Mouse (Mus musculus): ENCODE results near the gene AW011738. TPM values are rescaled to one million over a fixed set of nuclear protein-coding genes. Genes with fewer than 3 reads are reported as not detected.
A peak's percentile ranks its signal among the peaks of the same experiment; 100 is the strongest.

Gene AW011738
- polyA plus RNA-seq, 1 experiment from 2014 or later = 0.60 TPM

GRCm38 (mm10) chr4:156188162-156188810 is 14.8 kb upstream of the AW011738 start:
- ChIA-PET POLR2A (no interaction called here), CTCF (no interaction called here)
- no peaks in the 10 kb centered on the region for H3K27me3 ChIP-seq
- no peak for DNase-seq (ENCODE audit: low read depth, low spot score)
- ATAC-seq = peak; percentile 63
- TF ChIP-seq CTCF (IDR thresholded peaks at IDR 0.05) = no peak
- in situ Hi-C loops (cut with MboI; ENCODE audit: low pct_unique_long_range_greater_than_20kb) = no loop called here

DNA sequence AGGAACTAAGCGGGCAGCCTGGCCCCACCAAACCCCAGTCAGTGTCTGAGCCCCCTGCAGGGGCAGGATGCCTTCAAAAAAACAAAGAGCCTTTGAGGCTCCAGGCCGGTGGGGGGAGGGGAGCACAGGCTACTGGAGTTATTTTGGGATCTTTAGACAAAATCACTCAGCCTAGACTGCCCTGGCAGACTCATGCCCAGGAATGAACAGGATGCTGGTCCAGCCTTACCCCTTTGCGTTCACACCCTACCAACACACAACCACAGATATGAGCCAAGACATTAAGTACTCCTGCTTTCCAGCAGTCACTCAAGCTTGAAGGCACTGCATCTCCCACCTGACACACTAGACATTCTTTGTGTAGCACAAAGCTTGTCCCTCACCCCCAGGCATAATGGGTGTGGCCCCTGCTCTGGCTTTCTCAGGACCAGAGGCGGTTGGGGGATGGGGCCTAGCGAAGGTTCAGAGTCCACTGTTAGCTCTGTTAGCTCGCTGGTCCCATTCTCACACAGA is 14.2 kb upstream of the AW011738 start:
- ATAC-seq (peak; percentile 89), DNase-seq (ENCODE audit: low read depth, low spot score) (peak; percentile 86)
- no peaks in the 10 kb centered on the region for H3K27me3 ChIP-seq
- POLR2A ChIA-PET = interaction anchor here (0.7 kb wide), 1 partner anchor 54 kb away, joined by 3 read pairs; no protein-coding TSS in a partner anchor
- in situ Hi-C loops (cut with MboI; ENCODE audit: low pct_unique_long_range_greater_than_20kb) = no loop called here
- TF ChIP-seq CTCF (IDR thresholded peaks at IDR 0.05) = no peak
- CTCF ChIA-PET = no interaction called here

- no peak for TF ChIP-seq CTCF (IDR thresholded peaks at IDR 0.05)
- ChIA-PET CTCF (no interaction called here), POLR2A (no interaction called here)
- in situ Hi-C loops (cut with MboI; ENCODE audit: low pct_unique_long_range_greater_than_20kb) = no loop called here
- DNase-seq (ENCODE audit: low read depth, low spot score) (no peak), ATAC-seq (no peak)
- H3K27me3 ChIP-seq = no peaks in the 10 kb centered on the region
Measured at GRCm38 (mm10) chr4:156192421-156193199, 10.5 kb upstream of the AW011738 start.

- POLR2A ChIA-PET = no interaction called here
- DNase-seq (ENCODE audit: low read depth, low spot score) (no peak), ATAC-seq (no peak)
- no peak for TF ChIP-seq CTCF (IDR thresholded peaks at IDR 0.05)
- CTCF ChIA-PET = no interaction called here
- no peaks in the 10 kb centered on the region for H3K27me3 ChIP-seq
- in situ Hi-C loops (cut with MboI; ENCODE audit: low pct_unique_long_range_greater_than_20kb) = no loop called here
Measured at GRCm38 (mm10) chr4:156193200-156193590, 9.9 kb upstream of the AW011738 start.

DNA sequence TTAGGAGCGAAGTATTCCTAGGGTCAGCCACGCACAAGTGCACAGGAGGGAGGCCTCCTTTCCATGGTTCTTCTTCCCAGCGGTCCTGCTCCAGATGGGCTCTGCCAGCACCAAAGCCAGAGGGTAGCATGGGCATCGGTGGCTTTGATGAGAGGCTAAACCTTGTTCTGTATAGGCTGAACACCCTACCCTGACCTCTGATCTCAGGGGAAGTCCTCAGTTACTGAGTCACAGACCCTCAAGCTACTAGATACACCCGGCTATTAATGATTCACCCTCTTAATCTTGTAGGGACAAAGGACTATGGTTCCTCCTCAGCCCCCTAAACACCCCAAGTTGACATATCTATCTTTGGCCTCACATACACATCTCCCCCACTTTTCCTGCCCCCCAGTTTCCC is 9.2 kb upstream of the AW011738 start:
- in situ Hi-C loops (cut with MboI; ENCODE audit: low pct_unique_long_range_greater_than_20kb) = no loop called here
- ATAC-seq (no peak), DNase-seq (ENCODE audit: low read depth, low spot score) (no peak)
- H3K27me3 ChIP-seq = no peaks in the 10 kb centered on the region
- no peak for TF ChIP-seq CTCF (IDR thresholded peaks at IDR 0.05)
- CTCF ChIA-PET = no interaction called here
- POLR2A ChIA-PET = interaction anchor here (0.6 kb wide), 1 partner anchor 11 kb away, joined by 3 read pairs; no protein-coding TSS in a partner anchor

DNA sequence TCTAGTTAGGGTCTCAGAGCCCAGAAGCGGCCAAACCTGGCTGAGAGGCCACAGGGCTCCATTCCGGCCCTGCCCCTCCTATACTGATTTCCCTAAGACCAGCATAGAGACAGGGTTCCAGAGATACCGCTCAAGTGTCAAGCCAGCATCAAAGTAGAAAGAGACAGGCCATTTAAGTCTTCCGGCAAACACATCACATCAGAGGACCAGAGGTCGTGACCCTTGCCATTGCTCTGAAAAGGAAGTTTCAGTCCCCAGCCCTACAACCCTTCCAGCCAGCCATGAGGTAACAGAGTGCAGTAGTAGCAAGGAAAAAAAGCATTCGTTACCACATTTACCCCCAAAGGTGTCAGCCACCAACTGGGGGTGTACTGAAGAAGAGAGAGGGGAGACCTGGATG is 8.8 kb upstream of the AW011738 start:
- no peaks in the 10 kb centered on the region for H3K27me3 ChIP-seq
- no peak for ATAC-seq
- DNase-seq (ENCODE audit: low read depth, low spot score) = no peak
- ChIA-PET POLR2A (interaction anchor here (0.6 kb wide), 1 partner anchor 11 kb away, joined by 3 read pairs; no protein-coding TSS in a partner anchor), CTCF (no interaction called here)
- in situ Hi-C loops (cut with MboI; ENCODE audit: low pct_unique_long_range_greater_than_20kb) = no loop called here
- TF ChIP-seq CTCF (IDR thresholded peaks at IDR 0.05) = no peak

DNA sequence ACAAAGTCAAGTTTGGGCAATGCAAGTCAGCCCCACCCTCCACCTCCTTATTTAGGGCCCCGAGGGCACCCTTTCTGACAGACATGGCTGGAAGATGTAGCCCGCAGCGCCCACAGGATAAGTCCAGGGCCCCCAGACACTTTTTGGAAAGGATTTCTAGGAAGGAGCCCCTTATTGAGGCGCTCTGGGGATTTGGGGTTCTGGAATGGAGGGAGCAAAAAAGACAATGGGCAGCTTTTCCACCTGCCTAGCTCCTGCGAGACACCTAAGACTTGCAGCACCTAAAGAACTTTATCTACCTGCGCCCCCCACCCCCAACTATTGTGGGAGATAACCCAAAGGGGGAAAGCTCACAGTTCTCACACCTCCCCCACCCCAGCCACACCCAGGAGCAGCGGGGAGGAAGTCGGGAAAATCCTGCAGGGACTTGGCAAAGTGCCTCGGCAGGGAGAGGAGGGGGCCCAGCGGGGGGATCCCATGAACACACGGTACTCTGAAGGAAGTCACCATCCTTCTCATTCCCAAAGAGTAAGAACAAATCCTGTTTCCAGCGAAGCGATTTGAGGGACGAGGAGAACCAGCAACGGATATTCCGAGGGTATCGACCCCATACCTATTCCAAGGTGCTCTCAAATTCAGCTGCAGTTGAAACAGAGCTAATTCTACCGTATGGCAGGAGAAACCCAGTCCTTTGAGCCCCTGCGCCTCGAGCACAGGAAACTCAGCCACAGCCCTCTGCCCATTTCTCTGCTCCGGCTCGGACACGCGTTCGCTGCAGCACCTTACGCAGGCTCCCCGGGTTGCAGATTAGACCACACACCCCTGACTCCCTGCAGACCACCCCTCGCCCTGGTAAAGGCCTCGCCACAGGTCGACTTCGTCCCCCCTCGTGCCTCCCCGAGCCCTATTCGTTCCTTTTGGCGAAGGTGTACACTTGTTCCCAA is 6.9 kb upstream of the AW011738 start:
- no peaks in the 10 kb centered on the region for H3K27me3 ChIP-seq
- CTCF ChIA-PET = no interaction called here
- TF ChIP-seq CTCF (IDR thresholded peaks at IDR 0.05) = no peak
- DNase-seq (ENCODE audit: low read depth, low spot score) (peak; percentile 25), ATAC-seq (no peak)
- POLR2A ChIA-PET = interaction anchor here (0.7 kb wide), 1 partner anchor 184 kb away, joined by 3 read pairs; no protein-coding TSS in a partner anchor
- in situ Hi-C loops (cut with MboI; ENCODE audit: low pct_unique_long_range_greater_than_20kb) = no loop called here

GRCm38 (mm10) chr4:156197131-156197828 is 5.8 kb upstream of the AW011738 start, which contains the start of gene Agrn:
TSS of gene Agrn (minus strand) at chr4:156197488.
- CTCF ChIA-PET = no interaction called here
- DNase-seq (ENCODE audit: low read depth, low spot score) = no peak
- ATAC-seq = peak; percentile 37

DNA sequence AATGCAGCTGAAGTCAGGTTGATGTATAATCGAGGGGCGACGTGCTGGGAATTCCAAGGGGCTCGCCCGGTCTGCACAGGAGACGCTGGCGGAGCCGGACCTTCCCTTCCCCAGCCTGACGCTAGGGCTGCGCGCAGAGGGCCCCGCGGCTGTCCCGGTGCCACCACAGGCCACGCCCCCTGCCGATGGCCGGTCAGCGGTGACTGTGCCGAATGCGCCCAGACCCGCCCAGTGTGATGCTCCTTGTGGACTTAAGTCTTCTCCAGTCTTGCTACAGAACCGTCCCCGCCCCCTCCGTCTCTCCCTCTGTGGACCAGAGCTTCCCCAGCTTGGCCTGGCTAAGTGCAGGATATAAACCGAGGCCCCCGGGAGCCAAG is 5.3 kb upstream of the AW011738 start:
- TF ChIP-seq CTCF (IDR thresholded peaks at IDR 0.05) = no peak
- in situ Hi-C loops (cut with MboI; ENCODE audit: low pct_unique_long_range_greater_than_20kb) = no loop called here
- DNase-seq (ENCODE audit: low read depth, low spot score) (peak; percentile 37), ATAC-seq (peak; percentile 67)
- ChIA-PET POLR2A (interaction anchor here (0.7 kb wide), 1 partner anchor 115 kb away, joined by 3 read pairs; no protein-coding TSS in a partner anchor), CTCF (no interaction called here)
- no peaks in the 10 kb centered on the region for H3K27me3 ChIP-seq

More at GRCm38 (mm10) chr4:156197131-156197828, 5.8 kb upstream of the AW011738 start, which contains the start of gene Agrn:
- TF ChIP-seq CTCF (IDR thresholded peaks at IDR 0.05) = no peak
- in situ Hi-C loops (cut with MboI; ENCODE audit: low pct_unique_long_range_greater_than_20kb) = no loop called here
- POLR2A ChIA-PET = interaction anchor here (0.7 kb wide), 1 partner anchor 115 kb away, joined by 3 read pairs; no protein-coding TSS in a partner anchor
- no peaks in the 10 kb centered on the region for H3K27me3 ChIP-seq
